Mouse (Mus musculus): ENCODE data around the gene Gm20388.
A peak's percentile ranks its signal among the peaks of the same experiment; 100 is the strongest.

Gene Gm20388

GRCm38 (mm10) chr8:121653340-121654019 is 1742.8 kb downstream of the Gm20388 start:
- DNase-seq (ENCODE audit: low read depth): peak; percentile 73

- DNase-seq (ENCODE audit: low read depth): no peak
Measured at GRCm38 (mm10) chr8:121654131-121654530, 1743.5 kb downstream of the Gm20388 start.

- DNase-seq (ENCODE audit: low read depth): no peak
Measured at GRCm38 (mm10) chr8:121654966-121655494, 1744.4 kb downstream of the Gm20388 start.

GRCm38 (mm10) chr8:121660602-121661001 is 1750.0 kb downstream of the Gm20388 start:
- DNase-seq (ENCODE audit: low read depth): no peak

- no peak for DNase-seq (ENCODE audit: low read depth)
Measured at GRCm38 (mm10) chr8:121661631-121662357, 1751.2 kb downstream of the Gm20388 start.

GRCm38 (mm10) chr8:121663101-121663500 is 1752.5 kb downstream of the Gm20388 start:
- no peak for DNase-seq (ENCODE audit: low read depth)

- no peak for DNase-seq (ENCODE audit: low read depth)
Measured at GRCm38 (mm10) chr8:121665329-121665728, 1754.7 kb downstream of the Gm20388 start.

- peak; percentile 49 for DNase-seq (ENCODE audit: low read depth)
Measured at GRCm38 (mm10) chr8:121667936-121668500, 1757.4 kb downstream of the Gm20388 start.

- DNase-seq (ENCODE audit: low read depth): peak; percentile 59
Measured at GRCm38 (mm10) chr8:121668553-121668952, 1757.9 kb downstream of the Gm20388 start.

- peak; percentile 96 for DNase-seq (ENCODE audit: low read depth)
Measured at GRCm38 (mm10) chr8:121669208-121669607, 1758.6 kb downstream of the Gm20388 start.

GRCm38 (mm10) chr8:121673153-121673552 is 1762.5 kb downstream of the Gm20388 start:
- no peak for DNase-seq (ENCODE audit: low read depth)

GRCm38 (mm10) chr8:121673917-121674316 is 1763.3 kb downstream of the Gm20388 start:
- DNase-seq (ENCODE audit: low read depth): peak; percentile 35

- DNase-seq (ENCODE audit: low read depth): peak; percentile 50
Measured at GRCm38 (mm10) chr8:121674524-121674923, 1763.9 kb downstream of the Gm20388 start.

- DNase-seq (ENCODE audit: low read depth): no peak
Measured at GRCm38 (mm10) chr8:121675161-121675560, 1764.5 kb downstream of the Gm20388 start.

- DNase-seq (ENCODE audit: low read depth): peak; percentile 28
Measured at GRCm38 (mm10) chr8:121675701-121676100, 1765.1 kb downstream of the Gm20388 start.

- DNase-seq (ENCODE audit: low read depth): no peak
Measured at GRCm38 (mm10) chr8:121678696-121679095, 1768.1 kb downstream of the Gm20388 start.

- DNase-seq (ENCODE audit: low read depth): no peak
Measured at GRCm38 (mm10) chr8:121680896-121681295, 1770.3 kb downstream of the Gm20388 start.

- DNase-seq (ENCODE audit: low read depth): no peak
Measured at GRCm38 (mm10) chr8:121681457-121681856, 1770.8 kb downstream of the Gm20388 start.

GRCm38 (mm10) chr8:121683083-121683832 is 1772.6 kb downstream of the Gm20388 start:
- DNase-seq (ENCODE audit: low read depth): peak; percentile 34

GRCm38 (mm10) chr8:121685419-121685818 is 1774.8 kb downstream of the Gm20388 start:
- DNase-seq (ENCODE audit: low read depth): peak; percentile 67

- DNase-seq (ENCODE audit: low read depth): peak; percentile 37
Measured at GRCm38 (mm10) chr8:121687455-121688161, 1777.0 kb downstream of the Gm20388 start.

Measured in NIH3T3 (cell line).